Mouse (Mus musculus): ENCODE measurements around the gene Relb. TPM values are rescaled to one million over a fixed set of nuclear protein-coding genes. Genes with fewer than 3 reads are reported as not detected.

The Relb gene
- polyA plus RNA-seq, 1 experiment from 2014 or later, result 5.5 TPM

GRCm38 (mm10) chr7:19603055-19603454 is 26.2 kb downstream of the Relb start:
- 84% methylated on average over 12 of the region's 12 CpGs for WGBS
- H3K27me3 ChIP-seq (replicated peaks), result no peaks in the 10 kb centered on the region
- H3K27ac ChIP-seq, result no peak overlapping the region
- peaks cover 35% of the 10 kb centered on the region for H3K4me1 ChIP-seq
- peaks cover 7% of the 10 kb centered on the region; the same call in 1 of the 2 replicates for H3K36me3 ChIP-seq (replicated peaks)
- H3K4me2 ChIP-seq, result peak overlapping the region; percentile 93
- no peak for ATAC-seq (replicated peaks)
- no peaks in the 10 kb centered on the region for H3K9me3 ChIP-seq
- peak overlapping the region; percentile 100 for H3K4me3 ChIP-seq
- no peak overlapping the region for H3K9ac ChIP-seq

GRCm38 (mm10) chr7:19600562-19600961 is 28.7 kb downstream of the Relb start:
- Histone ChIP-seq H3K4me3 (no peak overlapping the region), H3K9ac (no peak overlapping the region), H3K4me1 (peaks cover 35% of the 10 kb centered on the region), H3K27me3 (replicated peaks) (no peaks in the 10 kb centered on the region), H3K36me3 (replicated peaks) (peaks cover 8% of the 10 kb centered on the region; the same call in 1 of the 2 replicates), H3K9me3 (no peaks in the 10 kb centered on the region), H3K27ac (no peak overlapping the region), H3K4me2 (no peak overlapping the region)
- WGBS, result 48% methylated on average over 5 of the region's 5 CpGs
- ATAC-seq (replicated peaks), result peak; percentile 38; the same call in 1 of the 2 replicates

GRCm38 (mm10) chr7:19593061-19593730 is 36.0 kb downstream of the Relb start:
- H3K4me1 ChIP-seq, result no peaks in the 10 kb centered on the region
- no peak overlapping the region for H3K4me3 ChIP-seq
- H3K9ac ChIP-seq, result no peak overlapping the region
- H3K27me3 ChIP-seq (replicated peaks), result no peaks in the 10 kb centered on the region
- no peak for ATAC-seq (replicated peaks)
- H3K27ac ChIP-seq, result no peak overlapping the region
- H3K9me3 ChIP-seq, result no peaks in the 10 kb centered on the region
- peaks cover 39% of the 10 kb centered on the region for H3K36me3 ChIP-seq (replicated peaks)
- no peak overlapping the region for H3K4me2 ChIP-seq
- WGBS, result 89% methylated on average over 10 of the region's 10 CpGs

GRCm38 (mm10) chr7:19589917-19590316 is 39.3 kb downstream of the Relb start:
- no peaks in the 10 kb centered on the region for H3K4me1 ChIP-seq
- H3K9ac ChIP-seq, result no peak overlapping the region
- H3K9me3 ChIP-seq, result no peaks in the 10 kb centered on the region
- no peak overlapping the region for H3K4me3 ChIP-seq
- ATAC-seq (replicated peaks), result peak; percentile 60
- H3K27me3 ChIP-seq (replicated peaks), result no peaks in the 10 kb centered on the region
- H3K27ac ChIP-seq, result no peak overlapping the region
- H3K36me3 ChIP-seq (replicated peaks), result peaks cover 55% of the 10 kb centered on the region
- no peak overlapping the region for H3K4me2 ChIP-seq
- WGBS, result 56% methylated on average over 3 of the region's 3 CpGs

- Histone ChIP-seq H3K4me3 (no peak overlapping the region), H3K9me3 (no peaks in the 10 kb centered on the region), H3K4me1 (no peaks in the 10 kb centered on the region), H3K27me3 (replicated peaks) (no peaks in the 10 kb centered on the region), H3K4me2 (no peak overlapping the region), H3K36me3 (replicated peaks) (peaks cover 61% of the 10 kb centered on the region), H3K27ac (no peak overlapping the region), H3K9ac (no peak overlapping the region)
- WGBS, result 56% methylated on average over 3 of the region's 3 CpGs
- ATAC-seq (replicated peaks), result no peak
Measured at GRCm38 (mm10) chr7:19589207-19589606, 40.0 kb downstream of the Relb start.

GRCm38 (mm10) chr7:19586269-19586668 is 43.0 kb downstream of the Relb start:
- no peak overlapping the region for H3K4me2 ChIP-seq
- H3K4me3 ChIP-seq, result no peak overlapping the region
- H3K9ac ChIP-seq, result no peak overlapping the region
- H3K4me1 ChIP-seq, result no peaks in the 10 kb centered on the region
- no peaks in the 10 kb centered on the region for H3K9me3 ChIP-seq
- WGBS, result 78% methylated on average over 46 of the region's 46 CpGs
- no peak overlapping the region for H3K27ac ChIP-seq
- ATAC-seq (replicated peaks), result no peak
- H3K27me3 ChIP-seq (replicated peaks), result no peaks in the 10 kb centered on the region
- H3K36me3 ChIP-seq (replicated peaks), result peaks cover 65% of the 10 kb centered on the region

- H3K9ac ChIP-seq, result no peak overlapping the region
- H3K4me3 ChIP-seq, result no peak overlapping the region
- no peak overlapping the region for H3K27ac ChIP-seq
- H3K4me1 ChIP-seq, result peaks cover 9% of the 10 kb centered on the region
- H3K27me3 ChIP-seq (replicated peaks), result peaks cover 41% of the 10 kb centered on the region
- 91% methylated on average over 8 of the region's 8 CpGs for WGBS
- H3K4me2 ChIP-seq, result no peak overlapping the region
- H3K36me3 ChIP-seq (replicated peaks), result peaks cover 38% of the 10 kb centered on the region
- 0 out of 2 replicates have a peak, but pooled peaks have one; percentile 13 for ATAC-seq (replicated peaks)
- H3K9me3 ChIP-seq, result no peaks in the 10 kb centered on the region
Measured at GRCm38 (mm10) chr7:19580634-19581033, 48.6 kb downstream of the Relb start.

GRCm38 (mm10) chr7:19579751-19580150 is 49.5 kb downstream of the Relb start:
- 0 out of 2 replicates have a peak, but pooled peaks have one; percentile 12 for ATAC-seq (replicated peaks)

GRCm38 (mm10) chr7:19578436-19578835 is 50.8 kb downstream of the Relb start:
- no peak overlapping the region for H3K4me3 ChIP-seq
- no peak for ATAC-seq (replicated peaks)
- H3K4me1 ChIP-seq, result peaks cover 17% of the 10 kb centered on the region
- no peak overlapping the region for H3K9ac ChIP-seq
- WGBS, result 61% methylated on average over 4 of the region's 4 CpGs
- H3K4me2 ChIP-seq, result no peak overlapping the region
- H3K27ac ChIP-seq, result no peak overlapping the region
- no peaks in the 10 kb centered on the region for H3K9me3 ChIP-seq
- H3K36me3 ChIP-seq (replicated peaks), result peaks cover 20% of the 10 kb centered on the region
- H3K27me3 ChIP-seq (replicated peaks), result peaks cover 45% of the 10 kb centered on the region

More at GRCm38 (mm10) chr7:19579751-19580150, 49.5 kb downstream of the Relb start:
- H3K9me3 ChIP-seq, result no peaks in the 10 kb centered on the region
- H3K27ac ChIP-seq, result no peak overlapping the region
- no peak overlapping the region for H3K9ac ChIP-seq
- no peak overlapping the region for H3K4me3 ChIP-seq
- H3K4me2 ChIP-seq, result no peak overlapping the region
- peaks cover 9% of the 10 kb centered on the region for H3K4me1 ChIP-seq
- peaks cover 34% of the 10 kb centered on the region for H3K36me3 ChIP-seq (replicated peaks)
- H3K27me3 ChIP-seq (replicated peaks), result peaks cover 45% of the 10 kb centered on the region
- WGBS, result 84% methylated on average over 10 of the region's 10 CpGs

- ATAC-seq (replicated peaks), result no peak
- peaks cover 17% of the 10 kb centered on the region for H3K4me1 ChIP-seq
- no peaks in the 10 kb centered on the region for H3K9me3 ChIP-seq
- H3K4me2 ChIP-seq, result peak overlapping the region; percentile 42
- H3K9ac ChIP-seq, result no peak overlapping the region
- peaks cover 45% of the 10 kb centered on the region for H3K27me3 ChIP-seq (replicated peaks)
- no peak overlapping the region for H3K27ac ChIP-seq
- no peak overlapping the region for H3K4me3 ChIP-seq
- peaks cover 18% of the 10 kb centered on the region for H3K36me3 ChIP-seq (replicated peaks)
- WGBS, result 20% methylated on average over 10 of the region's 10 CpGs
Measured at GRCm38 (mm10) chr7:19577877-19578414, 51.3 kb downstream of the Relb start.

- H3K4me1 ChIP-seq, result peaks cover 22% of the 10 kb centered on the region
- peak within 1 kb of the TSS; percentile 42 for H3K4me2 ChIP-seq
- no peak for ATAC-seq (replicated peaks)
- H3K9ac ChIP-seq, result no peak within 1 kb of the TSS
- peaks cover 45% of the 10 kb centered on the region for H3K27me3 ChIP-seq (replicated peaks)
- 1% methylated on average over 54 of the region's 56 CpGs for WGBS
- H3K36me3 ChIP-seq (replicated peaks), result peaks cover 16% of the 10 kb centered on the region
- no peak within 1 kb of the TSS for H3K27ac ChIP-seq
- peak within 1 kb of the TSS; percentile 16 for H3K4me3 ChIP-seq
- no peaks in the 10 kb centered on the region for H3K9me3 ChIP-seq
Measured at GRCm38 (mm10) chr7:19577141-19577852, 51.9 kb downstream of the Relb start, which contains the start of the genes Zfp296 and Gemin7. Gene Zfp296, plus strand, starts transcription at chr7:19577287. Gene Gemin7, minus strand, starts transcription at chr7:19577595.

GRCm38 (mm10) chr7:19575559-19575958 is 53.7 kb downstream of the Relb start:
- Histone ChIP-seq H3K4me3 (no peak overlapping the region), H3K9ac (no peak overlapping the region), H3K36me3 (replicated peaks) (no peaks in the 10 kb centered on the region), H3K27ac (no peak overlapping the region), H3K4me1 (peaks cover 31% of the 10 kb centered on the region), H3K27me3 (replicated peaks) (peaks cover 45% of the 10 kb centered on the region), H3K9me3 (no peaks in the 10 kb centered on the region), H3K4me2 (no peak overlapping the region)
- ATAC-seq (replicated peaks), result no peak
- WGBS, result 61% methylated on average over 3 of the region's 3 CpGs

Measured in midbrain, embryonic 15.5 days (tissue).